In the genomic region with DNA sequence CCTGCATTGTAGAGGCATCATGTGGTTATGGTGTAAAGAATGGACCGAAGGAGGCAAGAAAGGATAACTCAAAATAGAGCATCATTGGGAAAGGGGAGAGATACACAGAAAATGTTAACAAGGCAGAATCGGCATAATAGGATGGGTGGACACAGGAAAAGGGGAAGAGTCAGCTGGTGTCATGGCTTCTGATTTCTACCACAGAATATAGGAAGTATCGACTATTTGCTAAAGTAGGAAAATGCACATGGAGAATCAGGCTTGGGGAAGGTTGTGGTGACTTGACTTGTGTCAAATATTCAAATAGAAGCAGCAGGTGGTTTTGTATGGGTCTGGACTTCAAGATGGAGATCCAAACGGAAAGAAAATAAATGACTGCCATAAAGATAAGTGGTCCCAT, we compare ENCODE assay signal across 26 mouse cellular contexts. TPM values are rescaled to one million over a fixed set of nuclear protein-coding genes. Genes with fewer than 3 reads are reported as not detected.
A peak's percentile ranks its signal among the peaks of the same experiment; 100 is the strongest.
DNase-seq lines count a peak whose midpoint lies in the region; ATAC-seq lines count a peak whose summit lies in the region.
"Had no signal": no experiment of that assay in that cellular context is flagged by ENCODE, and none has a peak within 500 bp of the region (broad histone marks: within the 10 kb centered on the region; RNA-seq: fewer than 3 reads in every experiment).

No protein-coding gene starts in this region.

- DNase-seq in heart, adult 11 months, result no peak
- DNase-seq in thymus, adult 18-20 months, result no peak
- no peak for DNase-seq in neural tube, embryonic 10.5 days (ENCODE audit: extremely low spot score, low spot score)
- DNase-seq in lung, postnatal 25 days (ENCODE audit: low spot score), result no peak
- DNase-seq: adrenal gland, adult 2 months; adrenal gland, adult 8-10 months; adrenal gland, postnatal 10 days; adrenal gland, postnatal 14 days; adrenal gland, postnatal 25 days; adrenal gland, postnatal 36 days; B cell, adult 2 months; cerebellum, adult 11 months; cerebellum, adult 11-12 months had no signal

- ATAC-seq in common myeloid progenitor, adult 5-6 weeks (replicated peaks; ENCODE audit: low read depth, poor library complexity, severe bottlenecking), result 0 out of 2 replicates have a peak, but pooled peaks have one; percentile 56
- ATAC-seq in granulocyte monocyte progenitor cell, adult 5-6 weeks (replicated peaks; ENCODE audit: poor library complexity, severe bottlenecking), result peak; percentile 84
- ATAC-seq in megakaryocyte, adult 5-6 weeks (ENCODE audit: poor library complexity, severe bottlenecking), result peak; percentile 77
- ATAC-seq in megakaryocyte progenitor cell, adult 5-6 weeks (replicated peaks; ENCODE audit: poor library complexity), result peak; percentile 51; the same call in 1 of the 2 replicates
- ATAC-seq: activated CD4-positive, CD25-positive, alpha-beta regulatory T cell, adult 4 months; CD4-positive, CD25-positive, alpha-beta regulatory T cell, adult 4 months; Patski had no signal

RNA-seq across cellular contexts. Expression of gene Mier3, which starts 33.5 kb away (rescaled TPM):
- 68.1 and 77.3 TPM in 2 replicates for total RNA-seq in common myeloid progenitor, adult 5-6 weeks (2017)
- total RNA-seq in granulocyte monocyte progenitor cell, adult 5-6 weeks (2014; fragmentation: Nextera tagmentation), result 30.9 and 33.6 TPM in 2 replicates
- 41.0 and 51.9 TPM in 2 replicates for total RNA-seq in granulocyte monocyte progenitor cell, adult 5-6 weeks (2017)
- 26.3 and 28.0 TPM in 2 replicates for total RNA-seq in megakaryocyte, adult 5-6 weeks (2015)
- total RNA-seq in megakaryocyte, adult 5-6 weeks (2017), result 39.2 and 46.1 TPM in 2 replicates
- total RNA-seq in megakaryocyte progenitor cell, adult 5-6 weeks (2015), result 32.0 and 33.3 TPM in 2 replicates
- total RNA-seq in megakaryocyte progenitor cell, adult 5-6 weeks (2017), result 35.9 and 53.4 TPM in 2 replicates

RNA-seq across cellular contexts. Expression of gene Gm10198, which starts 54.7 kb away (rescaled TPM):
- total RNA-seq in common myeloid progenitor, adult 5-6 weeks (2017), result not detected in 2 replicates
- not detected in 2 replicates for total RNA-seq in granulocyte monocyte progenitor cell, adult 5-6 weeks (2014; fragmentation: Nextera tagmentation)
- not detected in 2 replicates for total RNA-seq in granulocyte monocyte progenitor cell, adult 5-6 weeks (2017)
- total RNA-seq in megakaryocyte, adult 5-6 weeks (2015), result not detected in 2 replicates
- total RNA-seq in megakaryocyte, adult 5-6 weeks (2017), result not detected in 2 replicates
- total RNA-seq in megakaryocyte progenitor cell, adult 5-6 weeks (2015), result not detected in 2 replicates
- not detected in 2 replicates for total RNA-seq in megakaryocyte progenitor cell, adult 5-6 weeks (2017)
- total RNA-seq: adrenal gland, adult 18-20 months; adrenal gland, adult 2 months; adrenal gland, adult 8-10 months; adrenal gland, postnatal 10 days; adrenal gland, postnatal 14 days; adrenal gland, postnatal 25 days; adrenal gland, postnatal 36 days; adrenal gland, postnatal 4 days; CH12.LX; ES-E14; G1E; MEL had no signal
